Mouse (Mus musculus) cerebellum, postnatal 14 days (tissue): ENCODE results near the gene Gtpbp4.
"Not testable (repeated sequence)": the region's sequence is repeated elsewhere in the genome, so short reads cannot be mapped to it uniquely, and the experiment has no call there.

Experiments used
- DNase-seq, 2 experiments: peaks; one replicate each; pipeline ENCODE4 v3.0.0; 2021; ENCODE audit warnings: mixed read lengths in 2 of 2

The Gtpbp4 gene

GRCm38 (mm10) chr13:8995990-8996786 lies at the start of gene Gtpbp4:
Gene Gtpbp4, minus strand, starts transcription at chr13:8996083.
- DNase-seq, result peak; percentile 96 to 99

DNA sequence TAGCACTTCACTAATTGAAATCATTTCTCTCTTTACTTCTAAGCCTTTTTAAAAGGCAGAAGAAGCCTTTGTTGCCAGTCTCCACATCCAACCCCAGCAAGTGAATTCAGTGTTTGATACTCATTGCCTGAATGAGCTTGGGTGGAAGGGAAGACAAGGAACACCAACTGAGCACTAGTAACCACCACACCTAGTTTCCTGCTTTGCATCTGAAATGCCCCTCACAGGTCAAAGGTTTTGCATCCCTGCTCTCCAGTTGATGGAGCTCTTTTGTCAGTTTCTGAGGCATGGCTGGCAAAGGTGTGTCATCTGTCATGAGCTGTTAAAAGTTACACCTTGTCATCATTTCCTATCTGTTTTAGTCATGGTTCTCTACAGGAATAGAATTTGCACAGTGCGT lies 48.8 kb upstream of the Gtpbp4 start:
- DNase-seq, result no peak

GRCm38 (mm10) chr13:9043289-9044049 lies 47.6 kb upstream of the Gtpbp4 start:
- no peak for DNase-seq

- DNase-seq, result no peak
Observed at GRCm38 (mm10) chr13:9040626-9041025, 44.7 kb upstream of the Gtpbp4 start.

- no peak for DNase-seq
Observed at GRCm38 (mm10) chr13:9031996-9032661, 36.2 kb upstream of the Gtpbp4 start.

- no peak for DNase-seq
Observed at GRCm38 (mm10) chr13:9030364-9030763, 34.5 kb upstream of the Gtpbp4 start.

DNA sequence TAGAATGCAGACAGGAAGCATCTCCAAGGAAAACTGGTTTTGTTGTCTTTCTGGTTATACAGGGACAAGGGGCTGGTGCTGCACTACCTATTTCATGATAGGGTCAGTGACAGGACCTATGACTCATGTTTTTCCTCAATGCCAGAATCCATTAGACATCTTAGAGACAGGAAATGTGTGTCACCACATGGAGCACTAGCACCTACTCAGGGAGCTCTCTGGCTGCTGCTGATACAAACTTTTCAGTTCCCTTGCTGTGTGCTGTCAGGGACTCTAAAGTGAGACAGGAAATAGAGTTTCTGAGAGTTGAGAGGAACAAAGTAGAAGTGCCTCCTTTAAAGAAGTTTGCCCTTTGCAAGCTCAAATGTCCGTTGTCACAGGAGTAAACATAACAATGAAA lies 31.4 kb upstream of the Gtpbp4 start:
- no peak for DNase-seq

GRCm38 (mm10) chr13:9022623-9023022 lies 26.7 kb upstream of the Gtpbp4 start:
- DNase-seq, result no peak

DNA sequence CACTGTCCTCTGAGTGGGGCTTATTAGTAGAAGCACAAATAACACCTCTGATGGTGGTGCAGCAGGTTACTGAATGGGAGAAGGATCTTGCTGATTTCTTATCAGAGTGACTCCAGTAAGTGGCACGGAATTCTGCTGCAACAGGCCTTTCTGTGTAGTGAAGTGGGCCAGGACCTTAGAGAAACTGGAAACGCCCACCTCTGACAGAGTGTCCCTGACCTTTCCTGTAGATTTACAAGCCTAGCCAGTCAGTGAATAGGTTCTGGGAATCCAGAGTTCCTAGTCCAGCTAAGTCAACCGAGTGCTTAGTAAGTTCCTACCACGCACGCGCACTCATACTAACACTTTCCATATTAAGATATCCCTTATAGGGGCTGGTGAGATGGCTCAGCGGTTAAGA lies 25.7 kb upstream of the Gtpbp4 start:
- DNase-seq, result no peak

DNA sequence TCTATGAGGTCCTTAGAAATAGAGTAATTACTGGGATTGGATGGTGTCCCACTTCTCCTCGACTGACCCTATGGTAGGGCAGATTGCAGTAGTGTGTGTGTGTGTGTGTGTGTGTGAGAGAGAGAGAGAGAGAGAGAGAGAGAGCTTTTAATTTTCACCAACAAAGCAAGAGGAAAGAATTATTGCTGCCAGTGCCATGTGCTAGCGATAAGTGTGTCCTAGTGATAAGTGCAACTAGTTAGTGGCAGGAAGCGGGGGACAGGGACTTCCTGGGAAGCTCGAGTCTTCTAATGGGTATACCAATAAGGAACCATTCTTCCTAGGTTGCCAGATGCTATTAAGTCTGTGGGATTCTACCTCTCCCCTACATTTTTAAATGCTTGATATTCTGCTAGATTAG lies 23.8 kb upstream of the Gtpbp4 start:
- DNase-seq, result no peak

- no peak for DNase-seq
Observed at GRCm38 (mm10) chr13:9018974-9019587, 23.2 kb upstream of the Gtpbp4 start.

DNA sequence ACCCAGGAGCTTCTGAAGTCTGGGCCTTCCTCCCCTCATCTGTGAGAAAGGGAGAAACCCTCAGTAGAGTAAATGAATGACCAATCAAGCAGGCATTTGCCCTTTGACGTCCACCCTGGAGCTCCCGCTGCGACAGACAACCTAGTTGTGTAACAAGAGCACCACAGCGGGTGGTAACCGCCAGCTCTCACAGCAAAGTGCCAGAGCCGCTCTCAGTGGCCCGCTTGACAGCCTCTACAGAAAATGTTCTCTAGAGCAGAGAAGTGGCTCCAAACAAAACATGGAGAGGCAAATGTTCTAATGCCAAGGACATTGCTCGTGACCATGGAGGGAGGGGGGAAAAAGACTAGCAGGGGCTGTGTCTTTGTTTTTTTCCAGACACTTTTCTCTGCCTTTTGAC lies 21.3 kb upstream of the Gtpbp4 start:
- DNase-seq, result peak; percentile 38 to 50

GRCm38 (mm10) chr13:9014431-9014830 lies 18.5 kb upstream of the Gtpbp4 start:
- DNase-seq, result no peak

GRCm38 (mm10) chr13:9013483-9013882 lies 17.6 kb upstream of the Gtpbp4 start:
- no peak for DNase-seq

DNA sequence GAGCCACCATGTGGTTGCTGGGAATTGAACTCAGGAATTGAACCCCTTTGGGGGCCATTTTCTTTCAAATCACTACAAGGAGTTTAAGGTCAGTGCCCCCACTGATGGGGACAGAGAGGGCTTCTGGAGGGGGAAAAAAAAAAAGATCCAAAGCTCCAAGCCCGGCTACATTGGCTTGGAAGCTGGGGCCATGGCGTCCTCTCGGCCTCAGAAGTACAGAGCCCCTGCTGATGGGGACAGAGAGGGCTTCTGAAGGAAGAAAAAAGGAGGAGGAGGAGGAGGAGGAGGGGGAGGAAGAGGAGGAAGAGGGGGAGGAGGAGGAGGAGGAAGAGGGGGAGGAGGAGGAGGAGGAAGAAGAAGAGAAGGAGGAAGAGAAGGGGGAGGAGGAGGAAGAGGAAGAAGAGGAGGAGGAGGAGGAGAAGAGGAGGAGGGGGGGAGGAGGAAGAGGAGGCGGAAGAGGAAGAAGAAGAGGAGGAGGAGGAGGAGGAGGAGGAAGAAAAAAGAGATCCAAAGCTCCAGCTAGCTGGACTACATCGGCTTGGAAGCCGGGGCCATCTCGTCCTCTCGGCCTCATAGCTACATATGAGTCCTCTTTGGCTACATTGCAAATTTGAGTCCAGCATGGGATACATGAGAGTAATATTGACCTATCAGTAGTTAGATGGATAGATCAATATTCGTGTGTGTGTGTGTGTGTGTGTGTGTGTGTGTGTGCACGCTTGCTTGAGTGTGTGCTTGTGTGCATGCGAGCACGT lies 15.9 kb upstream of the Gtpbp4 start:
- DNase-seq, result peak; percentile 60 to 83

DNA sequence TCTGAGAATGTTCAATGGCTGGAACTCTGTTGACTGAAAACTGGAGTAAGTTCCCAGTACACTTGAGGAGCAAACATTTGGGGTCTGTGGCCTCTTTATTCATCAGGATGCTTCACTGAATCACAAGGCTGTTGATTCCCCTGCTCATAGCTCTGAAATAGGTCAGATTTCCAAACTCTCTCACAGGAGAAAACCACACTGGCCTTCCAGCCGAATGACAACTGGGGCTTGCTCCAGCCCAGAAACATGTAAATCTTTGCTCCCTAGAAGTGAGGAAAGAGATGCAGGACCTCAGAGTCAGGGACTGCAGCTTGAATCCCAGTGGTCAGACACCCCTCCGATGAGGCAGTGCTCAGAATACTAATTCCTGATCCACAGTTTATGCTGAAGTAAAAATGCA lies 7.4 kb upstream of the Gtpbp4 start:
- DNase-seq, result no peak

GRCm38 (mm10) chr13:8999464-8999863 lies 3.6 kb upstream of the Gtpbp4 start:
- DNase-seq, result no peak

GRCm38 (mm10) chr13:8997221-8997620 lies 1.3 kb upstream of the Gtpbp4 start:
- not testable (repeated sequence) for DNase-seq

DNA sequence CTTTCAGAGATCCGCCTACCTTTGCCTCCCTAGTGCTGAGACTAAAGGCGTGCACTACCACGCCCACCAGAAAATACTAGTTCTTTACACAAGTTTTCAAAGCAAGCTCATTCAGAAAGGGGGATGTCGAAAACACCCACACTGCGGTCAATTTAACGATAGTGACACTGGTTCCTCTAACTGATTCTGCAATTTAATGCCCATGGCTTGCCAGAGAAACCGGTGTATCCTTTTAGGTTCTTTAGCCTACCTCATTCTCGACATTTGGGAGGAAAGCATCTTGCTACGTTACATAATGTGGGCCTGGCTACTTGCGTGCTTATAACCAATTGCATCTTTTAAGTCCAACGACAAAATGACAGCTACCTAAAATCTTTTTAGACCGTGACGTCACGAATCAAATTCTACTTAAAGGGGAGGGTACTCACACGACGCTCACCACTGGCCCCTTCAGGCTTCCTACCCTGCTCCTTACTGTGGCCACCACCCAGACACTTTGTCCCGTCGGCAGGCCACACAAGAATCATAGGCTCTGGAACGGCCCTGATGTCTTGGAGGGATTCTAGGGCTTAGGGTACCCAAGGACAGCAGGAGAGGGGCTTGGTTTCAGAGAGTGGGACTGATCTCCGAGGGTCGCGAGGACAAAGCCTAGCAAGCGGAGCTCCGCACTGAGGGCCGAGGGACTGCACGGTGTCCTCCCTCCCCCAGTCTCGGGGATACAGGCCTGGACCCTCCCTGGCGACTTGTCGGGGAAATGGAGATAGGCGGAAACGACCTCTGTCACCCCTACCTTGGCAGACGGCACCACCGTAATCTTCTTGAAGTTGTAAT lies 509 bp downstream of the Gtpbp4 start:
- peak in 1 of 2 experiments; percentile 2 for DNase-seq

DNA sequence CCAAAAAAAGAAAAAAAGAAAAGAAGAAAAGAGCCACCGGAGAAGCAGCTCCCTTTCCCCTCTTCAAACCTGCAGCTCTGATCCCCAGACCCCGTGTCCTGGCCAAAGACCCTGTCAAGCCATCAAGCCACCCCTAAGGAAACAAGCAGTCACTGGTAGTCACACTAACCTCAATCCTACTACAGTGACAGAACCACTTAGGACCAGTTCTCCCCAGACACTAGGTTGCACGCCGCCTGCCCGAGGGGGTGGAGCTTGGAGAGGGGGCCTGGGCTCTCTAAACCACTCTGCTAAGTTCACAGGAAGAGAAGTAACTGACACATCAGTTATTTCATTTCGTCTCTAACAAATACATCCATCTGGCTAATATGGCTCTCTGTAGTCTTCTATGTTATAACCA lies 3.7 kb downstream of the Gtpbp4 start:
- no peak for DNase-seq

DNA sequence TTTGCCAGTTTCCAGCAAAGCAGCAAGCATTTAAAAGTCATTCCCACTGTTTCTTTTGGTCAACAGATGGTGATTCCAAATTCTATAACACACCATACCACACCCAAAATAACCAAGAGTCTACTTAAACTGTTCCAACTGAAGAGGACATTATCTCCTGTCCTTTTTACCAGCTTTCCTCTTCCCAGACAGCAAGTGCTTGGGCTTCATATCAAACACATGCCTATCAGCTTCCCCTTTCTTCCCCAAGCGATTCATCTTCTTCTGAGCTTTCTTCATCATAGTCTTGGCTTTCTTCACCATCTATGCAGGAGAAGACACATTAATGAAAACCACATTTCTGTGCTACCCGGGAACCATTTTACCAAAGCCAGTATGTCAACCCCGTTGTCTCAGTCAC lies 22.9 kb downstream of the Gtpbp4 start:
- no peak for DNase-seq

- DNase-seq, result no peak
Observed at GRCm38 (mm10) chr13:8972369-8972768, 23.5 kb downstream of the Gtpbp4 start.
